Mouse (Mus musculus): Measurements from ENCODE around the gene Fkbp9.

Gene Fkbp9

DNA sequence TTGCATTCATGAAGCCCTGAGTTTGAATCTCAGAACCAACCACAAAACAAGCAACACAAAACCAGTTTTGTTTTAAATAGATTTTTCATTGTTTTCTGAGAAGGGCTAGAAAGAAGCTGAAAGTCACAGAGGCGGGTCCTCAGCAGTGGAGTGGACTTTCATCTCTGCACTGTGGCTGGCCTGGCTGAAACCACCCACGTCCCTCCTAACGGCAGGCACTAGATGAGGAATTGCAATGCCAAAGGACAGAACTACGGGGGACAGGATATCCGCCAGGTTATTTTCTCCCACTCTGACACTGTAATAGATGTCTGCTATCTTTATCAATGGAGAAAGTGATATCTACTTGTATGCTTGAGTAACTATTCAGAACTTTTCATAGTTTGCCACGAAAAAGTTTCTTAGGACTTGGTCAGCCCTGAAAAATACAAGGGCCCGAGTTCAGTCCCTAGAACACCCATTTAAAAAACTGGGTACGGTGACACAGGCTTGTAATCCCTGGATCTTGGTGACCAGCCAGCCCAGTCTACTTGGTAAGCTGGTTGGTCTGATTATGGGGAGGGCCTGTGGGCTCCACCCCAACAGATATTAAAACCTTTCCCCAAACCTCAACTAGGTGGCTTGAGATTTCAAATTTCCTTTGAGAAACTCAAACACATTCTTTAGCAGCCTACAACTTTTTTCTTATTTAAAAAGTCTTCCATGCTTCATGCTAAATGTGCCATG lies 74.4 kb downstream of the Fkbp9 start:
- no peak for DNase-seq

DNA sequence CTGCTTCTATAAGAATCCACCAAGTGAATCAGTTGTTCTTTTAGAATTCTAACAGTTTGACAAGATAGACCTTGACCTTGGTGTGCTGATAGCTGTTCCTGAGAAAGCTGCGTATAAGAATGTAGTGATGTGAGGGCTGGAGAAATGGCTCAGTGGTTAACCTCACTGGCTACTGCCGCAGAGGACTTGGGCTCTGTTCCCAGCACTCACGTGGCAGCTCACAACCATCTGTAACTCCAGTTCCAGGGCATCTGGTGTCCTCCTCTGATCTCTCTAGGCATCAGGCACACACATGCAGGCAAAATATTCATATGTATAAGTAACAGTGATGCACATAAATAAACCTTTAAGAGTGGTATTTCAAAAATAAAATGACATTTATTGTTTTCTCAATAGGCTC lies 76.1 kb downstream of the Fkbp9 start:
- peak in 1 of 2 experiments; percentile 8 for DNase-seq

DNA sequence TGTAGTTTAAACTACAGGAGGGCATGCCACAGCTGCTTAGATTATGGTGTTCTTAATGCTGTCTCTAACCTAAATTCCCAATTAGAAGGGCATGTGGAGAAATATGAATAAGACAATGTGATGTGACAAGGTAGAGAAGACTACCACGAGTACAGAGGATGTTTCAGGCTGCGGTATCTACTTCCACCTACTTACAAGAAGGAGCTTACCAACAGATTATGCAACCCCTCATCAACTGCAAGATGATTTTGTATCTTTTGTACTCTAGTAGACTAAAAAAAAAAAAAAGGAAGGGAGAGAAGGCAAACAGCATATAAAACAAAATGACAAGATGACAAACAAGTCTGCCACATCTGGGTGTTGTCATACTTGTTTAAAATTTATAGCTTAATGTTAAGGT lies 76.5 kb downstream of the Fkbp9 start:
- no peak for DNase-seq

- DNase-seq = peak; percentile 47 to 59
Measured at GRCm38 (mm10) chr6:56908912-56909311, 77.1 kb downstream of the Fkbp9 start.

DNA sequence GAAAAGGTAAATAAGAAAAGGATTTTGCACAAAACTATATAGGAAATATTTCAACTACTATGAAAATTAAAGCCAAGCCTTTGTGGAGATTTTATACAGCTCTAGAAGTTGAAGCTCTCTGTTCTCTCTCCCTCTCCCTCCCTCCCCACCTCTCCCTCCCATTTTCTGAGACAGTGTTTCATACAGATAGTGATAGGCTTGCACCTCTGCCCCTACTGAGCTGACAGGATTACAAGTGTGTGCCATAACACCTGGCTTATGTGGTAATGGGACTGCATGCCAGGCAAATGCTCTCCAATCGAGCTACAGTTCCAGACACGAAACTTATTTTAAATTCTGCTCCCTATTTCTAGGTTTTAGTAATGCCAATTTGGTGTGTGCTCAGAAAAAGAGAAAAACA lies 79.1 kb downstream of the Fkbp9 start:
- DNase-seq = no peak

- no peak for DNase-seq
Measured at GRCm38 (mm10) chr6:56913092-56913858, 81.4 kb downstream of the Fkbp9 start.

DNA sequence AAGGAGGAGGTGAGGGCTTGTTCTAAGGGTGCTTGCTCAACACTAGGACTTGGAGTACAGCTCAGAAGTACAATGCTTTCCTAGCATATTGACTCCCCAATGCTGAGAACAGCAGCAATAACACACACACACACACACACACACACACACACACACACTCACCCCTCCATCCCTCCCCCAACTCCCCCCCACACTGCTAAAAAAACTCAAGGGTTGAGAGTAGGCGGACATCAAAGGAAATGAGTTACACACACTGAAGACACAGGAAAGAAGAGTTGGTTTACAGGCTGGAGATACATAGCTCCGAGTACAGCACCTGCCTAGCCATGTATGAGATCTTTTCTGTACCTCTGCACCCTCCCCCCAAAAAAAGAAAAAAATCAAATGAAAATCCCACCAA lies 84.4 kb downstream of the Fkbp9 start:
- DNase-seq = no peak

GRCm38 (mm10) chr6:56917578-56918368 lies 85.9 kb downstream of the Fkbp9 start:
- no peak for DNase-seq

DNA sequence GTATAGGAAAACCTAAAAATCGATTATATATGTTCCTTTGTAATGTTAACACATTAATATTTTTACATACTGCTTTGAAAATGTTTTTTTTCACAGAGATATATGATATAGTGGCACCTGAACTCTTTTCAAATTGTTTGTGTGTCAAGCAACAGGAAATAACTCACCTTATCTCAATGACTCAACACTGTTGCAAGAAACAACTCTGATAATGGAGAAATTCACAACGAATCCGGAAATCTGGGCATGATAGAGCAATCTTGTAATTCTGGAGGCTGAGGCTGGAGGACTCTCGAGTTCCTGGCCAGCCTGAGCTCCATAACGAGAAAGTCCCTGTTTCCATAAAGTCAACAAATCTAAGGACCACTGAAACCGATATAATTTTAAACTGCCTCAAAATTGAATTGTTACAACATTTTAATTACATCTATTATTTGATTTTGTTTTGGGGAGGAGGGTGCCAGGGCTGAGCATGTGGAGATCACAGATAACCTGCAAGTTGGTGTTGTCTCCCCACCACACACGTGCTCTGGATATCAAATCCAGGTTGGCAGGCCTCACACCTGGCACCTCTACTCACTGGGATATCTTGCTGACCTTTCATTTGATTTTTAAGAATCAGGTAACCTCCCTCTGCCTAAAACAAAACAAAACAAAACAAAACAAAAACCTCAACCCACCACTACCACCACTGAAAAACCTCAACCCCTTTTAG lies 87.6 kb downstream of the Fkbp9 start:
- DNase-seq = no peak

DNA sequence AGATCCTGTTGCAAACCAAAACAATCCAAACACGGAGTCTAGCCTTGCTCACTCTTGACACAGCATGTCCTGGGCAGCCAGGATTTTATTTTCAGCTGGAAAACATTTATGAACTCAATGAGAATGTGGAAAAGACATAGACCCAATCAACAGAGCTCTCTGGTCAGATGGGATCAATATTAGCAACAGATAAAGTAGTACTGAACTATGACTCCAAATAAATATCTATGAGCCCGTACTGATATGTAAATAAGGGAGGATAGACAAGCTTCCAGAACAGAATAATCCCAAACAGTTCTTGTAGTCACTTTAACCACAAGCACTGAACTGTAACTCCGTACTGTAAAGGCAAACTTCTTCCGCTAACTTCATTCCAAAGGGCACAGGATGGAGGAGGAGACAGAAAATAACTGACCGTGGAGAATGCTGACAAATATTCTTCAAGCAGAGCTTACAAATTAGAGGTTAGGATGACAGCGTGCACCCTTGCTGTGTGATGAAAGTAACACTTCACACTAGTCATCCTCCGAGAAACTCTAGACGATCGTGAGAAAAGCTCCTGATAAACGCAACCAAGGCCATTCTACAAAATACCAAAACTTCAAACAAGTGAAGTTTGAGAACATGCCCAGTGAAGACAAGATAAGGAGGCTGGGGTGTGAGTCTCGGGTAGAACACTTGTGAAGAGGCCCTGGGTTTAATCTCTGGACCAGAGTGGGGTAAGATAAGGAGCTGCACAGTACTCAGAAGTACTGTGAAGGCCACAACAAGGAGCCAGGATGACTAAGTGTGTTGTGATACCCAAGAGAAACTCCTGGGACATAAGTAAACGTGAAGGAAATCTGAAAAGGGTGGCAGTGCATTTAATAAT lies 88.6 kb downstream of the Fkbp9 start:
- DNase-seq = no peak

DNA sequence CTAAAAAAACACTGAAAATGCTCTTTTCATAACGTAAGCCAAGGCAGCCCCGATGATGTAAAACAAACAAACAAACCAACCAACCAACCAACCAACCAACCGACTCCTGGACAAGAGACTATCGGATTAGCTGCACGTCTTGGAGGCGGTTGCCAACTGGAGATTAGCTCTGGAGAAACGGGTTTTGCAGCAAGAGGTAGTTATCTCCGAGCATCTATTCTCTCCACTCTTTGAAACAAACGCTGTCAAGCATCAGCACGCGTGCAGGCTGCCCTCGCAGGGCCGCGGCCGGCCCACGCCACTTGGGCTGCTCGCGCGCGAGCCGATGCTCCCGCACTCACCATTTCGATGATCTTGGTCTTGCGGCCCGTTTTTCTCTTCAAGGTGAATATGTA lies 91.5 kb downstream of the Fkbp9 start:
- DNase-seq = no peak

- peak; percentile 97 to 98 for DNase-seq
Measured at GRCm38 (mm10) chr6:56923726-56924707, 92.2 kb downstream of the Fkbp9 start, which contains the start of the genes Nt5c3 and Vmn1r4. Gene Nt5c3, minus strand, starts transcription at chr6:56923932. Gene Vmn1r4, plus strand, starts transcription at chr6:56924015.
